Mouse (Mus musculus) CD4-positive naive resting alpha-beta T cell, adult 76 days (primary cell): ENCODE measurements around the gene Mettl7a2. TPM values are rescaled to one million over a fixed set of nuclear protein-coding genes. Genes with fewer than 3 reads are reported as not detected.

Source experiments
- total RNA-seq: library from RNA; stranded (reverse); gene quantifications from one replicate; pipeline ENCODE4 v1.2.4, GENCODE M21; 2023

Gene Mettl7a2
- not detected for total RNA-seq

DNA sequence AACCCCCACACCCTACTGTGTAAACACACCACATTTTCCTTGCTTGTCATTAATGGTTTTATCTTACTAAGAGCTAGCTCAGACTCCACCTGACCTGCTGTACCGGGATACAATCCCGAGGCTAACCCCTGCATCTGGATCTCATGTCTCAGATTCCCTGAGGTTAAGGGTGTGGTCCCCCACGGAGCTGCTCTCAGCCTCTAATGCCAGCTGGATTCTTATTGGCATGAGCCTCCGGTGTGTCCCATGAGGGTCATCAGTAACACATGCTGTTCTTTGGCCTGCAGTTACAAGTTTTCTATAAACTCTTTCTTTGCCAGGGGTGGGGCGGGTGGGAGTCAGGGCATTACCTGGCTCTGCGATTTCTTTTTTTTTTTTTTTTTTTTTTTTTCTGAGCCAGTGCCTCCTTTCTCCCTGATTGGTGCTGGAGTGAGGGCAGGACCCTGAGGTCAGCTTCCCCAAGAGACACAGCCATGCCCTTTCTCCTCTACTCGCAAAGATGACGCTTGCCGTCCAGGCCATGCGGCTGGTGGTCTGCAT is at the start of gene Mettl7a2, which contains the start of gene Methig1:
TSS of gene Mettl7a2 (plus strand) at position 490 of the 540 bp plus-strand sequence.
TSS of gene Methig1 (plus strand) at position 439 of the 540 bp plus-strand sequence.

GRCm38 (mm10) chr15:100304019-100304991 is 48.7 kb upstream of the Mettl7a2 start, which contains the start of gene Mettl7a1:
Gene Mettl7a1 (plus strand): TSS chr15:100304140.

GRCm38 (mm10) chr15:100334629-100335028 is 18.4 kb upstream of the Mettl7a2 start, which contains the start of gene Mettl7a3:
Gene Mettl7a3 (plus strand): TSS chr15:100334929.

GRCm38 (mm10) chr15:100364242-100364641 is 11.2 kb downstream of the Mettl7a2 start, which contains the start of gene Higd1c:
Gene Higd1c (plus strand): TSS chr15:100364542.

Other genes starting within 250 kb of the Mettl7a2 start
- gene Atf1, start 125.4 kb upstream of the Mettl7a2 start, total RNA-seq = 88.3 TPM
- gene Tmprss12, start 72.4 kb upstream of the Mettl7a2 start, total RNA-seq = not detected
- 13.1 TPM for gene Mettl7a1, start 49.1 kb upstream of the Mettl7a2 start, total RNA-seq
- not detected for gene Mettl7a3, start 18.3 kb upstream of the Mettl7a2 start, total RNA-seq
- gene Methig1, start 51 bp upstream of the Mettl7a2 start, total RNA-seq = not detected
- not detected for gene Higd1c, start 11.3 kb downstream of the Mettl7a2 start, total RNA-seq
- gene Gm5475, start 68.9 kb downstream of the Mettl7a2 start, total RNA-seq = not detected
- 30.8 TPM for gene Slc11a2, start 71.9 kb downstream of the Mettl7a2 start, total RNA-seq
- gene Letmd1, start 115.8 kb downstream of the Mettl7a2 start, total RNA-seq = 45.9 TPM
- 9.7 TPM for gene Csrnp2, start 142.3 kb downstream of the Mettl7a2 start, total RNA-seq
- 11.0 TPM for gene Tfcp2, start 198.8 kb downstream of the Mettl7a2 start, total RNA-seq
- 62.3 TPM for gene Pou6f1, start 246.8 kb downstream of the Mettl7a2 start, total RNA-seq